Mouse (Mus musculus) adrenal gland, adult 2 months (tissue): ENCODE measurements at regions not wholly inside any gene's neighbourhood (a gene's known extent, or its start where the extent isn't known, plus 50 kb on each side); places are given as distances from the start of the nearest gene placed in this dataset.

Experiments
- DNase-seq: peaks from one replicate; pipeline ENCODE4 v3.0.0; 2021

GRCm38 (mm10) chr17:68916531-68916930 lies 90.1 kb downstream of the Tmem200c start:
- no peak for DNase-seq

DNA sequence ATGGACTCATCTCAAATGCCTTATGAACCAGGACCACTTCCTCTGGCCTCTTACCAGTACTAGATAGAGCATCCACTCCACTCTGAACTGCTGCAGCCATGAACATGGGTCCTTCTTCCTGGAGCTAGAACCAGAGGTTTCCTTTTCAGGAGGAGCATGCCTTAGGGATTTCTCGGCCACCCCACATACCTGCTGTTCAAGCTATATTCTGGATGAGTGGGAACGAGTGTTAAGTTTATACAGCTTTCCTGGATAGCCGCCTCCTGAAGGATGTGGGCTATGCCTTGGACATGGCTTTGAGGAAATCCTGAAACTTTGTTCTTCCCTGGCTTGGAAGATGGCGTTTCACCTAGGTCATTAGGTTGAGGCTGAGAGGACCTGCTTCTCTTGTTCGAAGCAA lies 91.8 kb downstream of the Tmem200c start:
- DNase-seq: no peak

DNA sequence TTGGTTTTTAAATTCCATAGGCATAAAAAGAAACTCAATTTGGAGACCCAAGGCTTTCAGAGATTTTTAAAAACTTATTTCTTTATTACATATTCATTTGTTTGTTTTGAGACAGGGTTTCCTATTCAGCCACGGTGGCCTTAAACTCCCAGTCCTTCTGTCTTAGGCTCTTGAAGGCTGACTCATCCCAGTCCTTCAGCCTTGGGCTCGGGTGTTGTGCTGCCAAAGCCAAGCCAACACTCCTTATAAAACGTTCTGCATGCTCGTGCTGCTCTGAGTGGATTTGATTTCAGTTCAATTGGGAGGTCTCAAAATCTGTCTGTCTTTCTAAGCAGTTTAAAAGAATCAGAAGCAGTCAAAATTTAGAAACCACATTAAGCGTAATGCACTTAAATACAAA lies 96.8 kb downstream of the Tmem200c start:
- DNase-seq: peak; percentile 47

DNA sequence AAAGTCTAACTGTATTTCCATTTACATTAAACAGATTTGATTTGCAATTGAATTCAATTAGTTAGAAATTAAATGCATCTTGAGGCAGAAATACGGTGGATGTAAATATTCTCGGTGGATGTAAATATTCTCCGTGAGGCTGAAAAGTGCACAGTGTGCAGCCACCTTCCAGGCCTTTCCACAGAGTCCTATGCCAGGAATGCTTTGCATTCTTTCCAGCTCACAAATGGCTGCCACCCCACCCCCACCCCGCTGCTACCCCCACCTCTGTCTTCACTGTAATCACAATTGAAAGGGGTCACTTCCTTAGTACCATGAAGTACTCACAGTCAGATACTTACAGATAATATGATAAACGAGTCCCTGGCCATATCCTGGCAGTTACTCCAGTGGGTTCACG lies 101.0 kb downstream of the Tmem200c start:
- DNase-seq: no peak

DNA sequence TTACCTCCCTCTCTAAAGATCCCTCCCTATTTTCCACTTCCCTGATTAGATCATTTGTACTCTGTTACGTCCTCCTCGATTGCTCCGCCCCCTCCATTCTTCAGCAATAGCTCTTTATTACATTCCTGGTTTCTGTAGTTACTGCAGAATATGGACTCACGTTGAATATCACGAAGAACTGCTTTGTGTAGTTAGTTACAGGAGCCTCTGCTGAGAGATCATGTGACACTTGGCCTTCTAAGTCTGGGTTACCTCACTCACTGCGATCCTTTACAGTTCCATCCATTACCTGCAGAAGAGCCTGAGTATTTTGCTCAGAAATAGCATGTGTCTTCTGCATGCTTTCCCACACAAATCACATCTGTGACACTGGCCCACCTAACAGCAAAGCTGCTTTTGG lies 102.3 kb downstream of the Tmem200c start:
- no peak for DNase-seq

GRCm38 (mm10) chr17:68933265-68933664 lies 106.8 kb downstream of the Tmem200c start:
- DNase-seq: no peak

DNA sequence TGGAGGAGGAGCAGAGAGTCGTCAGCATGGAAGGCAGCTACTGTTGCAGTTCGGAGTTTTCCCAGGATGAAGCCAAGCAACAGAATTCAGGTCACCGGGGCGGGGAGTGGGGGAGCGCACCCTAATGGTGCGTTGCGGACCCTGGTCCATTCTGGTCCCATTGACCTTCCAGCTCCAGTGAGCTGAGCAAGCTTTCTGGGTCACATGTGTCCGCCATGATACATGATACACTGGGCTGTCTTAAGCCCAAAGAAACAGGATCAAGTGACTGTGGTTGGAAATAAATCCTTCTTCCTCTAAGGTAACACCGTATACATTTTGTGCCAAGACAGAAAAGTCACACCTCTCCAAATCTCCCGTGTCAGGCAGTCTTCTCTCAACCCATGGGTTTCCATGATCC lies 107.6 kb downstream of the Tmem200c start:
- no peak for DNase-seq

DNA sequence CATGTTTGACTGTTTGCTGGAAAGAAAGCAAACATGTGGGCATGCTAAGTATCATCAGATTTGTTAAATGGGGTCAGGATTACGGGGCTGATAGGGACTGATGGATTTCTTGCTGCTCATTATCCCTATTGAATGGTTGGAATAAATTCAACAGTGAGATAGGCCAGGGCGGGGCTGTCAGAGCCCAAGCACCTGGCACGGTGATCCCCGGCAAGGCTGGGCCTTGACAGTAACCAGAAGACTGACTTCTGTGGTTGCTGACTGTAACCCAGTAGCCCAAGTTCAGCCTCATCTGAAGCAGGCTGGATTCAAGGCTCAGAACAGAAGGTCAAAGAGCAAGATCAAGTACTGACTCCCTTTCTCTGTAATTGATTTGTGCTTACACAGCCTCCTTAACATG lies 109.6 kb downstream of the Tmem200c start:
- DNase-seq: no peak

DNA sequence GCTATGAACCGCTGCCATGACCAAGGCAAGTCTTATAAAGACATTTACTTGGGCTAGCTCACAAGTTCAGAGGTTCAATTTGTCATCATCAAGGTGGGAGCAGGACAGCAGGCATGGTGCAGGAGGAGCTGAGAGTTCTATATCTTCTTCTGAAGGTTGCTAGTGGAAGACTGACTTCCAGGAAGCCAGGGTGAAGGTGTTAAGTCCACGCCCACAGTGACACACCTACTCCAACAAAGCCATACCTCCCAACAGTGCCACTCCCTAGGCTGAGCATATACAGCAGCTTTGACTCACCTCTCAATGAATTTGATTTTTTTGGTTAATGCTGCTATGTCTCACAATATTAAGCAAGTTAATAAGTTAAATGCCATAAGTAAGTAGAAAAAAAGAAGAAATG lies 119.2 kb upstream of the Epb41l3 start:
- no peak for DNase-seq

DNA sequence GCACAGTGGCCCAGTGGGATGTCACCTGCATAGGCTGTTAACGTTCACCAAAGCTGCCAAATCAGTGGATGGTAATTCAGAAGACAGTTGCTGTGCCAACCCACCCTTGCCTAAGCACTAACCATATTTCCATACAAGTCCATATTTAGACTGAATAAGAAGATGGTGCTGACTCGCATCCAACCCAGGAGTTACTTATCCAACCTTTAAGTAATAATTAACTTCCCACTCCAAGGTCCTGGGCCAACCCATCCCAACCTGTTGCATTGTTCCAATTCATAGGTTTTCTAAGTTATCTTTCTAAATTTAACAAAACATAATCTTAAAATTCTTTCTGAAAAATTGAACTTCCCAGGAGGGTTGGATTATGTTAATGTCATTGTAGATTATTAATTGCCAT lies 114.3 kb upstream of the Epb41l3 start:
- no peak for DNase-seq

DNA sequence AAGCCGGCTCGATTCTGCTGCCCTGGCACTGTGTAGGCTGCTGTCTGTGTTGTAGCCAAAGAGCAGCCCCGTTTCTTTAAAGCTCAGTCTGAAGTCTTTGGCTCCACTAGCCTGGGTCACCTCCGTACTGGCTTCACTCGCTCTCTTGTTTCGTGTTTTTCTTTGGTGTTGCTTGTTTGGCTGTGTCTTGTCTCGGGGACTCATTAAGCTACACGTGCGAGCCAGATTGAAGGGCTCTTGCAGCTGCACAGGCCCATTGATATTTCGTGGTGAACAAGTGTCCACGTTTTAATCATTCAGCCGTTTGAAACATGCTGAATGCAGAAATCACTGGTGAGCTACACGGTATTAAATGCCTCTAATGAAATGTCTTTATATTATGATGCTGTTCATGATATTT lies 99.9 kb upstream of the Epb41l3 start:
- DNase-seq: no peak

GRCm38 (mm10) chr17:68978151-68978550 lies 97.3 kb upstream of the Epb41l3 start:
- DNase-seq: no peak

GRCm38 (mm10) chr17:68981120-68981519 lies 94.4 kb upstream of the Epb41l3 start:
- no peak for DNase-seq

- no peak for DNase-seq
These were observed 93.4 kb upstream of the Epb41l3 start for GRCm38 (mm10) chr17:68982094-68982493.

DNA sequence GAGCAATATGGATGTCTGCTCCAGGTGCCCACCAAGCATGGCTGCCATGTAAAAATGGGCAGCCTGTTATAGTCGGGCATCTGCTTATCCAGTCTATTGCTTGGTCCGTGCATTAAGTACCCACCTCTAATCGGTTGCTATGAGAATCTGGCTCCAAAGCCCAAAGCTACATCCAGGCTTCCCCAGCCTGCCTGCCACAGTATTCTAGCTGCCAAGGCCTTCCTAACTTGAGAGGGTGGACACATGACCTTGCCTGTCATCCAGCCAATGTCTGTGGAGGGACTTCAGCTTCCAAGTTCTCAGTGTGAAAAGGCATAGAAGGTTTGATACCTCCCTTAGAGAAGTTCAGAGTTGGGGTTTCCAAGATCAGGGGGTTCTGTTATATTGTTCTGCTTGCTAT lies 75.6 kb upstream of the Epb41l3 start:
- no peak for DNase-seq

GRCm38 (mm10) chr17:69004051-69004450 lies 71.4 kb upstream of the Epb41l3 start:
- no peak for DNase-seq

GRCm38 (mm10) chr17:69006272-69006671 lies 69.2 kb upstream of the Epb41l3 start:
- no peak for DNase-seq
